Mouse (Mus musculus) layer of hippocampus, postnatal 36 days (tissue): ENCODE results near the gene Olfr71. TPM values are rescaled to one million over a fixed set of nuclear protein-coding genes. Genes with fewer than 3 reads are reported as not detected.

Experiments used
- DNase-seq, 2 experiments: peaks; one replicate each; pipeline ENCODE4 v3.0.0; 2022
- total RNA-seq, 2 experiments: library from RNA; stranded (reverse); gene quantifications; 2 replicates each; pipeline ENCODE4 v1.2.3; 2021

Gene Olfr71
- total RNA-seq, 2 experiments from 2014 or later: not detected

- DNase-seq: peak in 1 of 2 experiments; percentile 21
These were observed 54.3 kb downstream of the Olfr71 start for GRCm38 (mm10) chr4:43655656-43656338.

Other genes starting within 250 kb of the Olfr71 start
- not detected for gene Sit1, start 226.5 kb downstream of the Olfr71 start, total RNA-seq
- gene Ccdc107, start 217.4 kb downstream of the Olfr71 start, total RNA-seq: 10 to 100 TPM; 25.0 to 26.0 TPM
- gene Arhgef39, start 210.6 kb downstream of the Olfr71 start, total RNA-seq: under 1 TPM; 0.56 to 0.82 TPM
- gene Car9, start 203.3 kb downstream of the Olfr71 start, total RNA-seq: under 1 TPM; 0.17 to 0.35 TPM
- 1 to 10 TPM; 4.8 to 6.9 TPM for gene Tpm2, start 186.5 kb downstream of the Olfr71 start, total RNA-seq
- gene Creb3, start 147.9 kb downstream of the Olfr71 start, total RNA-seq: 10 to 100 TPM; 72.6 to 73.2 TPM
- 10 to 100 TPM; 44.8 to 49.0 TPM for gene Tln1, start 147.6 kb downstream of the Olfr71 start, total RNA-seq
- gene Rgp1, start 131.5 kb downstream of the Olfr71 start, total RNA-seq: 10 to 100 TPM; 43.2 to 51.2 TPM
- gene Gba2, start 131.4 kb downstream of the Olfr71 start, total RNA-seq: 10 to 100 TPM; 58.8 to 59.6 TPM
- not detected for gene Msmp, start 125.8 kb downstream of the Olfr71 start, total RNA-seq
- gene Npr2, start 78.3 kb downstream of the Olfr71 start, total RNA-seq: 10 to 100 TPM; 51.6 to 59.1 TPM
- 1 to 10 TPM in 1 of 2 experiments, under 1 TPM in 1; 0.87 to 1.4 TPM for gene Spag8, start 56.7 kb downstream of the Olfr71 start, total RNA-seq
- 10 to 100 TPM; 29.6 to 33.2 TPM for gene Hint2, start 53.8 kb downstream of the Olfr71 start, total RNA-seq
- gene Tmem8b, start 41.3 kb downstream of the Olfr71 start, total RNA-seq: 10 to 100 TPM; 66.7 to 67.3 TPM
- 1 to 10 TPM; 1.3 to 1.5 TPM for gene Fam221b, start 41.1 kb downstream of the Olfr71 start, total RNA-seq
- not detected for gene Olfr70, start 9.4 kb downstream of the Olfr71 start, total RNA-seq
- gene Hrct1, start 16.9 kb upstream of the Olfr71 start, total RNA-seq: 1 to 10 TPM in 1 of 2 experiments, under 1 TPM in 1; 0.47 to 1.2 TPM
- gene Spaar, start 19.8 kb upstream of the Olfr71 start, total RNA-seq: 1 to 10 TPM in 1 of 2 experiments, under 1 TPM in 1; 0.61 to 1.1 TPM
- gene Olfr159, start 60.8 kb upstream of the Olfr71 start, total RNA-seq: not detected
- not detected for gene Olfr156, start 113.6 kb upstream of the Olfr71 start, total RNA-seq
- gene Olfr157, start 129.9 kb upstream of the Olfr71 start, total RNA-seq: not detected
- not detected for gene Olfr155, start 141.3 kb upstream of the Olfr71 start, total RNA-seq
- gene Reck, start 165.3 kb upstream of the Olfr71 start, total RNA-seq: 1 to 10 TPM; 5.8 to 7.5 TPM
- gene Glipr2, start 247.1 kb upstream of the Olfr71 start, total RNA-seq: 1 to 10 TPM; 2.2 TPM